10 mouse cellular contexts compared by ENCODE assay signal in genomic region chr14:54254670-54255202, GRCm38 (mm10). TPM values are rescaled to one million over a fixed set of nuclear protein-coding genes. Genes with fewer than 3 reads are reported as not detected.
DNase-seq lines count a peak whose midpoint lies in the region; ATAC-seq and TF ChIP-seq lines count a peak whose summit lies in the region.
"Had no signal": no experiment of that assay in that cellular context is flagged by ENCODE, and none has a peak within 500 bp of the region (broad histone marks: within the 10 kb centered on the region; RNA-seq: fewer than 3 reads in every experiment).

No protein-coding gene starts in this region.

- H3K27me3 ChIP-seq in heart, embryonic 11.5 days (ENCODE audit: control insufficient read depth, insufficient read depth, low read length), result no peaks in the 10 kb centered on the region
- H3K27me3 ChIP-seq in G1E (ENCODE audit: insufficient read depth, low read length), result no peaks in the 10 kb centered on the region
- H3K27me3 ChIP-seq in hindbrain, embryonic 10.5 days (ENCODE audit: insufficient read depth, poor library complexity, severe bottlenecking), result no peaks in the 10 kb centered on the region
- no peaks in the 10 kb centered on the region for H3K27me3 ChIP-seq in liver, postnatal 0 days (ENCODE audit: insufficient read depth, low read length)

- no peak for DNase-seq in heart, postnatal 10 days
- DNase-seq in G1E (ENCODE audit: low spot score), result no peak
- DNase-seq in hindbrain, embryonic 10.5 days (ENCODE audit: low spot score), result no peak
- DNase-seq in liver, postnatal 0 days, result no peak
- no peak for DNase-seq in thymus, postnatal 14 days
- DNase-seq in adrenal gland, postnatal 36 days, result no peak
- DNase-seq in yolk sac, embryonic 10.5 days (ENCODE audit: low spot score), result no peak
- DNase-seq: right cerebral cortex, postnatal 25 days had no signal

- no peaks in the 10 kb centered on the region for H3K9me3 ChIP-seq in heart, embryonic 11.5 days (replicated peaks; ENCODE audit: control insufficient read depth, low read length)
- H3K9me3 ChIP-seq in G1E (replicated peaks), result no peaks in the 10 kb centered on the region
- no peaks in the 10 kb centered on the region for H3K9me3 ChIP-seq in hindbrain, embryonic 10.5 days
- no peaks in the 10 kb centered on the region for H3K9me3 ChIP-seq in liver, postnatal 0 days (ENCODE audit: low read length)

- H3K9ac ChIP-seq in heart, embryonic 11.5 days (ENCODE audit: low read depth, low read length), result peak overlapping the region; percentile 77
- H3K9ac ChIP-seq in liver, postnatal 0 days (replicated peaks), result peak overlapping the region; percentile 84

- H3K4me3 ChIP-seq in heart, embryonic 11.5 days (ENCODE audit: low read depth, low read length), result peak overlapping the region; percentile 69
- H3K4me3 ChIP-seq in G1E (ENCODE audit: low read depth, low read length), result peak overlapping the region; percentile 84
- H3K4me3 ChIP-seq in hindbrain, embryonic 10.5 days, result peak overlapping the region; percentile 61
- peak overlapping the region; percentile 63 for H3K4me3 ChIP-seq in liver, postnatal 0 days (ENCODE audit: low read depth, low read length)

- H3K36me3 ChIP-seq in heart, embryonic 11.5 days (ENCODE audit: control insufficient read depth, insufficient read depth, low read length), result no peaks in the 10 kb centered on the region
- H3K36me3 ChIP-seq in G1E (replicated peaks), result peaks cover 23% of the 10 kb centered on the region
- peaks cover 10% of the 10 kb centered on the region; the same call in 1 of the 2 replicates for H3K36me3 ChIP-seq in hindbrain, embryonic 10.5 days
- no peaks in the 10 kb centered on the region for H3K36me3 ChIP-seq in liver, postnatal 0 days (replicated peaks; ENCODE audit: insufficient read depth, low read length)

- intact Hi-C loops in heart, postnatal 10 days (cut with DNase I), result no loop called here

- TF ChIP-seq CTCF in G1E (IDR thresholded peaks at IDR 0.05; ENCODE audit: low read depth, low read length), result no peak
- TF ChIP-seq CTCF in liver, postnatal 0 days (IDR thresholded peaks at IDR 0.05; ENCODE audit: low read depth), result no peak

- ATAC-seq in heart, embryonic 11.5 days (replicated peaks; ENCODE audit: insufficient number of reproducible peaks, low FRiP score, low TSS enrichment), result no peak
- ATAC-seq in G1E (ENCODE audit: extremely low read depth, insufficient number of reproducible peaks, low FRiP score, poor library complexity, severe bottlenecking), result no peak
- ATAC-seq in liver, postnatal 0 days, result no peak

- 53% methylated on average over 12 of the region's 12 CpGs for WGBS in heart, embryonic 11.5 days (ENCODE audit: insufficient replicate concordance)
- 69% methylated on average over 12 of the region's 12 CpGs for WGBS in hindbrain, embryonic 10.5 days
- 51% methylated on average over 12 of the region's 12 CpGs for WGBS in liver, postnatal 0 days (ENCODE audit: insufficient replicate concordance)

- peak overlapping the region; percentile 83 for H3K27ac ChIP-seq in heart, embryonic 11.5 days (ENCODE audit: low read depth, low read length)
- peak overlapping the region; percentile 90; the same call in 1 of the 2 replicates for H3K27ac ChIP-seq in hindbrain, embryonic 10.5 days
- peak overlapping the region; percentile 90 for H3K27ac ChIP-seq in liver, postnatal 0 days (ENCODE audit: low read depth)

- peaks cover 30% of the 10 kb centered on the region for H3K4me1 ChIP-seq in heart, embryonic 11.5 days (ENCODE audit: control insufficient read depth, insufficient read depth, low read length)
- H3K4me1 ChIP-seq in G1E (ENCODE audit: insufficient read depth, low read depth, low read length), result peaks cover 47% of the 10 kb centered on the region
- H3K4me1 ChIP-seq in hindbrain, embryonic 10.5 days (replicated peaks), result peaks cover 36% of the 10 kb centered on the region
- peaks cover 32% of the 10 kb centered on the region for H3K4me1 ChIP-seq in liver, postnatal 0 days (ENCODE audit: insufficient read depth)

- no peak for TF ChIP-seq EP300 in liver, postnatal 0 days (IDR thresholded peaks at IDR 0.05; ENCODE audit: low read depth)

- H3K4me2 ChIP-seq in heart, embryonic 11.5 days, result peak overlapping the region; percentile 71
- peak overlapping the region; percentile 80 for H3K4me2 ChIP-seq in liver, postnatal 0 days (ENCODE audit: low read depth, low read length)

RNA-seq across cellular contexts. Expression of gene Abhd4, which starts 0.7 kb away (rescaled TPM):
- polyA plus RNA-seq in heart, embryonic 11.5 days (2014; fragmentation: Nextera tagmentation; extraction: Ambion mirVana), result 97.3 and 99.3 TPM in 2 replicates
- total RNA-seq in heart, postnatal 10 days (2021), result 10 to 100 TPM; 55.9 to 67.1 TPM
- total RNA-seq in G1E (2014; fragmentation: Nextera tagmentation) (46.6 and 56.5 TPM in 2 replicates), G1E (2017) (21.5 and 22.9 TPM in 2 replicates)
- polyA plus RNA-seq in G1E (2012), result 5.1 and 8.2 TPM in 2 replicates
- 39.6 and 44.7 TPM in 2 replicates for polyA plus RNA-seq in hindbrain, embryonic 10.5 days (2016; fragmentation: Nextera tagmentation; extraction: Ambion mirVana)
- polyA plus RNA-seq in liver, postnatal 0 days (2015; fragmentation: Nextera tagmentation; extraction: Ambion mirVana), result 15.9 and 17.1 TPM in 2 replicates
- total RNA-seq in adrenal gland, postnatal 36 days (2021), result 100 to 1,000 TPM; 479 to 663 TPM

RNA-seq across cellular contexts. Expression of gene Dad1, which starts 0.8 kb away (rescaled TPM):
- polyA plus RNA-seq in heart, embryonic 11.5 days (2014; fragmentation: Nextera tagmentation; extraction: Ambion mirVana), result 369 and 395 TPM in 2 replicates
- 100 to 1,000 TPM; 121 TPM for total RNA-seq in heart, postnatal 10 days (2021)
- 223 and 226 TPM in 2 replicates for total RNA-seq in G1E (2014; fragmentation: Nextera tagmentation)
- total RNA-seq in G1E (2017), result 112 and 115 TPM in 2 replicates
- polyA plus RNA-seq in G1E (2012), result 16.6 and 17.0 TPM in 2 replicates
- polyA plus RNA-seq in hindbrain, embryonic 10.5 days (2016; fragmentation: Nextera tagmentation; extraction: Ambion mirVana), result 243 and 271 TPM in 2 replicates
- 226 and 229 TPM in 2 replicates for polyA plus RNA-seq in liver, postnatal 0 days (2015; fragmentation: Nextera tagmentation; extraction: Ambion mirVana)
- 100 to 1,000 TPM; 341 to 382 TPM for total RNA-seq in adrenal gland, postnatal 36 days (2021)

RNA-seq across cellular contexts. Expression of gene Olfr49, which starts 30.0 kb away (rescaled TPM):
- polyA plus RNA-seq in heart, embryonic 11.5 days (2014; fragmentation: Nextera tagmentation; extraction: Ambion mirVana), result not detected in 2 replicates
- not detected for total RNA-seq in heart, postnatal 10 days (2021)
- total RNA-seq in G1E (2014; fragmentation: Nextera tagmentation), result not detected in 2 replicates
- total RNA-seq in G1E (2017), result 0.17 and 0.27 TPM in 2 replicates
- polyA plus RNA-seq in G1E (2012), result not detected in 2 replicates
- polyA plus RNA-seq in hindbrain, embryonic 10.5 days (2016; fragmentation: Nextera tagmentation; extraction: Ambion mirVana), result not detected in 2 replicates
- polyA plus RNA-seq in liver, postnatal 0 days (2015; fragmentation: Nextera tagmentation; extraction: Ambion mirVana), result not detected in 2 replicates
- not detected for total RNA-seq in adrenal gland, postnatal 36 days (2021)
- total RNA-seq: layer of hippocampus, postnatal 25 days had no signal

Comparison
In these comparisons a context has a peak if more than half of its experiments do, and no peak if none do; other contexts are left out.
1. RNA of gene Dad1, which starts 0.8 kb away (polyA plus RNA-seq): 369 to 395 TPM in heart, embryonic 11.5 days, 243 to 271 TPM in hindbrain, embryonic 10.5 days and 226 to 229 TPM in liver, postnatal 0 days; 16.6 to 17.0 TPM in G1E; every median in the first group is over 10 times any median in the second.
2. Peak in every context shown above with its lines, with median percentiles within 50 percentile points of each other: H3K27ac ChIP-seq and H3K4me3 ChIP-seq.